Mouse (Mus musculus) cortical plate, adult 2 months (tissue): Measurements from ENCODE around the gene Olfr1371. TPM values are rescaled to one million over a fixed set of nuclear protein-coding genes. Genes with fewer than 3 reads are reported as not detected.

Experiments used
- H3K27ac ChIP-seq: fragments of 200-500 bp; 2 replicates; pipeline ENCODE4 v1.5.1; 2012; ENCODE audit warnings: low read length, control low read depth, inconsistent platforms; ENCODE audit not compliant: insufficient read depth
- H3K4me1 ChIP-seq: fragments of 200-500 bp; 2 replicates; pipeline ENCODE4 v1.6.1; 2011; ENCODE audit warnings: low read length; ENCODE audit not compliant: control insufficient read depth, insufficient read depth
- H3K4me3 ChIP-seq: fragments of 200-500 bp; 2 replicates; pipeline ENCODE4 v1.5.1; 2011; ENCODE audit warnings: mild to moderate bottlenecking, low read length, control low read depth; ENCODE audit not compliant: insufficient read depth
- CTCF ChIP-seq: fragments of 200-500 bp; IDR thresholded peaks from 2 replicates; pipeline ENCODE4 v1.5.1; 2011; ENCODE audit warnings: mild to moderate bottlenecking, control low read depth, low read length; ENCODE audit not compliant: insufficient read depth; ENCODE audit errors: extremely low read depth
- POLR2A ChIP-seq: fragments of 200-500 bp; IDR thresholded peaks from 2 replicates; pipeline ENCODE4 v1.6.1; 2011; ENCODE audit warnings: mild to moderate bottlenecking, low read length, control low read depth; ENCODE audit not compliant: insufficient read depth; ENCODE audit errors: extremely low read depth
- polyA plus RNA-seq: library from polyadenylated mRNA; depleted of rRNA; stranded (reverse); fragments of >200 nt; gene quantifications from 2 replicates; pipeline ENCODE4 v1.2.3, GENCODE M21; 2012

Olfr1371 gene
- polyA plus RNA-seq, 1 experiment = not detected

DNA sequence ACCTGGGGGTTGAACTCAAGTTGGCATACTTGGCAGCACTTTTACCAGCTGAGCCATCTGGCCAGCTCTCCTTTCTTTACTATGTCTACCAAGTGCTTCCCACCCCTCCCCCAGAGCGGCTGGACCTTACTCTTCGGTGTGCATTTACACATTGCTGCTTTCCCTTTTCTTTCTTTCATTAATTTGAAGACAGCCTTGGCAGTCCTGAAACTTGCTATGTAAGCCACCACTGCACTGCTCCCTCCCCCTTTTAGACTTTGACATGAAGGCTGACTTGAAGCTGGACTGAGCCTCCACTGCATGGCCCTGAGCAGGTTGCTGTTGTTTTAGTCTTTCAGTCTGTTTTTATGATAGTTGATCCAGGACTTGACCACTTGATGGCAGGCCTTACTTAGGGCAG, 35.7 kb upstream of the Olfr1371 start:
- H3K4me1 ChIP-seq = no peaks in the 10 kb centered on the region; the same call in 1 of the 2 replicates
- H3K27ac ChIP-seq = no peak overlapping the region
- H3K4me3 ChIP-seq = no peak overlapping the region
- TF ChIP-seq POLR2A = no peak
- TF ChIP-seq CTCF = no peak

- TF ChIP-seq CTCF (no peak), POLR2A (no peak)
- no peaks in the 10 kb centered on the region for H3K4me1 ChIP-seq
- H3K27ac ChIP-seq = no peak overlapping the region
- no peak overlapping the region for H3K4me3 ChIP-seq
These were observed 27.2 kb upstream of the Olfr1371 start for GRCm38 (mm10) chr11:52240898-52241542.

DNA sequence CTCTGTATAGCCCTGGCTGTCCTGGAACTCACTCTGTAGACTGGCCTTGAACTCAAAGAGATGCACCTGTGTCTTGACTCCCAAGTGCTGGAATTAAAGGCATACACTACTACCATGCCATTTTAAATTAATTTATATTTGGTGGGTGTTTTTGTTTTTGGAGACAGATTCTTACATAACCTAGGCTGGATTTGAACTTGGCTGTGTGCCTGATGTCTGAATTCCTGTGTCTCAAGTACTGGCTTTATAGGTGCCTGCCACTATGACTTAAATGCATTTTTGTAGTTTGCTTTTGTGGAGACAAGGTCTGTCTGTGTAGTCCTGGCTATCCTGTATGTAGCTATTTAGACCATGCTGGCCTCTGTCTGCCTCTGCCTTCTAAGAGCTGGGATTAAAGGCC, 20.7 kb upstream of the Olfr1371 start:
- Histone ChIP-seq H3K27ac (no peak overlapping the region), H3K4me1 (peaks cover 4% of the 10 kb centered on the region; the same call in 1 of the 2 replicates), H3K4me3 (no peak overlapping the region)
- TF ChIP-seq CTCF (no peak), POLR2A (no peak)

DNA sequence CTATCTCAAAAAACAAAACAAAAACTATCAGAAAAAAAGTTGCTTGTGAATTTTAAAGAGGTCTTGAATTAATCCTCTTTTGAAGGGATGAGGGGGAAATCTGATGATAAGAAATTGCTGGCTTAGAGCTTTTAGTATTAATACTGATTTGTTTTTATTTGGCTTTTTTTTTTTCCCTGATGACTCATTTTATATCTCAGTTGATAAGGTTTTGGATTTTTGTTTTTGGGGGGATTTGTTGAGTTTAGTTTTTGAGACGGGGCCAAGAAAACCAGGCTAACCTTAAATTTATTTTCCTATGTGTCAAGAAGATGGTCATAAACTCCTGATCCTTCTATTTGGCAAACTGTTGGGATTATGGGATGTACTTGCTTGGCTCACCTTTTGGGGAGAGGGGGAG, 20.1 kb upstream of the Olfr1371 start:
- Histone ChIP-seq H3K4me1 (peaks cover 4% of the 10 kb centered on the region; the same call in 1 of the 2 replicates), H3K27ac (no peak overlapping the region), H3K4me3 (no peak overlapping the region)
- TF ChIP-seq POLR2A (no peak), CTCF (no peak)

GRCm38 (mm10) chr11:52233043-52233653, 19.4 kb upstream of the Olfr1371 start:
- peaks cover 4% of the 10 kb centered on the region; the same call in 1 of the 2 replicates for H3K4me1 ChIP-seq
- peak overlapping the region; percentile 93; the same call in 1 of the 2 replicates for H3K4me3 ChIP-seq
- no peak overlapping the region for H3K27ac ChIP-seq
- TF ChIP-seq POLR2A (no peak), CTCF (no peak)

DNA sequence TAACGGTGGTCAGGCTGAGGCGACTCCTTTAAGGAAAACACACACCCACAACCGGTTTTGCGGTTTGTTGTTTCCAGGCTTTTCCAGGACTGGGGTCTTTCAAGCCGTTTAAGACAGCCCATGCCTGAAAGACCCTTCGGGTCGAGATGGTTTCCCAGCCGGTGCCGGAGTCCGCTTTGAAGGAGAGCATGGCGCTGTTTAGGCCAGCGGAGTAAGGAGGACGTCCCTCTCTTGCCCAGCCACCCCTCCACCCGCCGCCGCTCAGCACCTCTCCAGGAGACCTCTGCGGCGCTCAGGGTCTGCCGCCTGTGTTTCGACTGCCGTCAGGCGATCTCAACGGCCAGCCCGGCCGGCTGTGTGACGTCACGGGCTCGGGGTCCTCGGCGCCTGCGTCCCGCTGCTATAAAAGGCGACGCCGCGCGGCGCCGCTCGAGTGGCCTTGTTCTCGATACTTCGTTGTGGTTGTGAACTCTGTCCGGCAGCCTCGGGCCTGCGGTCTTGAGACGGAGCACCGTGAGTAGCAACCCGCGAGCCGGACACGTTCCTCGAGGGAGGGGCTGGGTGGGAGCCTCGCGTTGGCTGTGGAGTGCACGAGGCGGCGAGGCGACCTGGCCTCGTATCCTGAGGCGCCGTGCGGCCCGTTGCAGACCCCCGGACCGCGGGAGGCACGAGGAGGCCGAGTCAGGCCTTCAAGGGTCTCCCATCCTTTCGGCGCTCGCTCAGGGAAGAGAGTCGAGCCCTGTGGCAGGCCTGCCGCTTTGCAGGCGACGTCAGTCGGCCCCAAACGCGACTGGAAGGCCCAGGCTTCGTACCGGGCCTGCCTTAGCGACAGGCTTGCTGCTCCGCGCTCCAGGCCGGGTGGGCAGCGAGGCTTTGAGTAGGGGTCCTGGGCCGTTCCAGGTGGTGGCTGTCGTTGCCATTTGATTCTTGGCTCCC, 18.1 kb upstream of the Olfr1371 start, which contains the start of gene Skp1a:
TSS of gene Skp1a (plus strand) at position 390 of the 936 bp plus-strand sequence.
- no peak for TF ChIP-seq CTCF
- TF ChIP-seq POLR2A = peak; percentile 99
- H3K27ac ChIP-seq = peak within 1 kb of the TSS; percentile 100

GRCm38 (mm10) chr11:52230694-52231093, 16.9 kb upstream of the Olfr1371 start:
- Histone ChIP-seq H3K27ac (no peak overlapping the region), H3K4me3 (no peak overlapping the region; the same call in 1 of the 2 replicates), H3K4me1 (peaks cover 4% of the 10 kb centered on the region; the same call in 1 of the 2 replicates)
- TF ChIP-seq POLR2A = no peak
- TF ChIP-seq CTCF = no peak

More for the DNA sequence above, 18.1 kb upstream of the Olfr1371 start, which contains the start of gene Skp1a:
- H3K4me3 ChIP-seq = peak within 1 kb of the TSS; percentile 93
- H3K4me1 ChIP-seq = peaks cover 4% of the 10 kb centered on the region; the same call in 1 of the 2 replicates

DNA sequence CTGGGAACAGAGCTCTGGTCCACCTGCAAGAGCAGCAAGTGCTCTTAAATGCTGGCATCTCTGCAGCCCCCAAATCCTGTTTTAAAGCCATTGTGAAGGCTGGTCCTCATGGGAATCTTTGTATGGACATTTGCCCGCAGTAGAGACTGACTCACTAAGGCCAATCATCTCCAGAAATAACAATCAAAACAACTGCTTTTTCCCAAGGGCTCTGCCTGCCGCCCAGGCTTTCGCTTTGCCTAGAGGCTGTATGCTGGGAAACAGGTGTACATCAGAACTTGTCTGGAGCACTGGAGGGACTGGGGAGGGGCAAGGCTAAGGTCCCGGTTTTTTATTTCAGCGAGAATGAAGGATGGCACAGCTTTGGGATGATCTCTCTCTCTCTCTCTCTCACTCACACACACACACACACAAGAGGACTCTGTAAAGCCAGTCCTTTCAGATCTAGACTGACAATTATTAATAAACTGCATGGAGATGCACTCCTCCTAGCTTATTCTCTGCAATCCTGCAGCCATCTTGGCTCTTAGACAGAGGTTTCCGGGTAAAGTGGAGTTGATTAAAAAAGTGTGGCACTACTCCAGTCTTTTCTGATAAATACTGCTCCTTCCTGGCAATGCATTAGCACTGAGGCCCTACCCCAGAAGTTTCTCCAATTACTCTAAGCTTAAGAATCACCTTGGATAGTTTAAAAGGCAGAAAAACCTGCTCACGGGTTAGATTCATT, 15.1 kb upstream of the Olfr1371 start:
- H3K4me1 ChIP-seq = peaks cover 1% of the 10 kb centered on the region; the same call in 1 of the 2 replicates
- H3K4me3 ChIP-seq = no peak overlapping the region
- no peak overlapping the region for H3K27ac ChIP-seq
- no peak for TF ChIP-seq POLR2A
- TF ChIP-seq CTCF = no peak

- no peak overlapping the region for H3K4me3 ChIP-seq
- TF ChIP-seq POLR2A (no peak), CTCF (no peak)
These were observed 13.9 kb upstream of the Olfr1371 start for GRCm38 (mm10) chr11:52227466-52228226.

More at GRCm38 (mm10) chr11:52227466-52228226, 13.9 kb upstream of the Olfr1371 start:
- no peaks in the 10 kb centered on the region; the same call in 1 of the 2 replicates for H3K4me1 ChIP-seq
- H3K27ac ChIP-seq = no peak overlapping the region
